Mouse (Mus musculus): ENCODE measurements around the gene Pnrc2. TPM values are rescaled to one million over a fixed set of nuclear protein-coding genes. Genes with fewer than 3 reads are reported as not detected.

The Pnrc2 gene
- total and polyA plus RNA-seq, 2 experiments from 2014 or later = 78.7 to 107 TPM

DNA sequence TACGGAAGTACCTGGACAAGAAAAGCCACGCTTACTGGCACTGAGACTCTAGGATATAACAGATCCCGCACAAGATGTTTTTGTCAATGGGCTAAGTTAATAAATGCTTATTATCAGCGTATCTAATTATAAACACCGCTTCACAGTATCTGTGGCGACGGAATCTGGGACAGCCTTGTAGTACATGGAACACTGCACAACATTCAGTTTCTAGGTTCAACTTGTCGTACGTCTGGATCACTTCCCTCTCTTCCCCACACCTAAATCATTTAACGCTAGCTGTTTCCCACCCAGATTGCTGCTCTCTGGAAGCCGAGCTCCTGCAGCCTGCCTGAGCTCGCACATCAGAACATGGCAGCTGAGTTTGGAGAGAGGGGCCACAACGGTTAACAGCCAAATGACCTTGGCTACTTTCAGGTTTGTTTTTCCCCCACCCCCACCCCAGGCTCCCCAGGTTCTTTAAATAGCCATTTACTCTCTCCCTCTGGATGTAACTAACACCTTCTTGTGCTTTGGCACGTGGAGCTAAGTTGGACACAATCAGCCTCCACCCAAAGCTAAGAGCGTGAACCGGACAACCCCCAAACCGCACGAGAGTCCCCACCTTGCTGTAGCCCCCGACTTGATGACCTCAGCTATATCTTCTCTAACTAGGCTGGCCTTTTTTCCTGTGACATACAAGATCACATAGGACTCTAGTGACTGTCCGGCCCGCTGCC is 34.2 kb downstream of the Pnrc2 start:
- DNase-seq (ENCODE audit: low spot score) (peak; percentile 89), ATAC-seq (ENCODE audit: insufficient read depth, low read depth) (peak; percentile 86)
- no peak overlapping the region for H3K4me3 ChIP-seq (ENCODE audit: low read depth, low read length)
- WGBS = 37% methylated on average over 21 of the region's 21 CpGs
- H3K4me2 ChIP-seq (ENCODE audit: low read depth, low read length) = peak overlapping the region; percentile 21
- H3K27me3 ChIP-seq (ENCODE audit: control insufficient read depth, insufficient read depth, low read length) = no peaks in the 10 kb centered on the region
- peaks cover 8% of the 10 kb centered on the region for H3K4me1 ChIP-seq (ENCODE audit: control insufficient read depth, insufficient read depth)
- H3K9me3 ChIP-seq (replicated peaks; ENCODE audit: control insufficient read depth, low read length) = no peaks in the 10 kb centered on the region
- H3K9ac ChIP-seq (replicated peaks; ENCODE audit: low read depth, low read length) = peak overlapping the region; percentile 50
- peak overlapping the region; percentile 92 for H3K27ac ChIP-seq (ENCODE audit: low read depth)
- no peaks in the 10 kb centered on the region for H3K36me3 ChIP-seq (replicated peaks; ENCODE audit: control insufficient read depth, insufficient read depth, low read length)
- TF ChIP-seq CTCF (IDR thresholded peaks at IDR 0.05; ENCODE audit: low read depth) (no peak), EP300 (IDR thresholded peaks at IDR 0.05; ENCODE audit: low read depth) (no peak)

DNA sequence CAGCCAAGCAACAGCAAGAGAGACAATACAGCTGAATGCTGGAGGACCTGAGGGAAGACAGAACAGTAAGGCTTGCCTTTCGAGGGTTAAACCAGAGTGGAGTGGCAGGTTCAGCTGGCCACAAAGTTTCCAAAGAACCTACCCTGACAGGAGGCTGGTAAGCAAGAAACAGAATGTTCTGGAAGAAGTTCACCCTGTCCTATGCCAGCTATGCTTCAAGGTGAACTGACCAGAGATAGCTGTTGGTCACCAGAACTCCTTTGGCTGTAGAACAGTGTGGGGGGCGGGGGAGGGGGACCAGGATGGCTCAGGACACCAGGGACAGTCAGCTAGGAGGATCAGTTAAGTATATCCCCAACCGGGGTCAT is 34.7 kb downstream of the Pnrc2 start:
- Histone ChIP-seq H3K4me1 (ENCODE audit: control insufficient read depth, insufficient read depth) (peaks cover 8% of the 10 kb centered on the region), H3K36me3 (replicated peaks; ENCODE audit: control insufficient read depth, insufficient read depth, low read length) (no peaks in the 10 kb centered on the region), H3K27me3 (ENCODE audit: control insufficient read depth, insufficient read depth, low read length) (no peaks in the 10 kb centered on the region), H3K27ac (ENCODE audit: low read depth) (peak overlapping the region; percentile 92), H3K9me3 (replicated peaks; ENCODE audit: control insufficient read depth, low read length) (no peaks in the 10 kb centered on the region), H3K4me3 (ENCODE audit: low read depth, low read length) (no peak overlapping the region), H3K9ac (replicated peaks; ENCODE audit: low read depth, low read length) (peak overlapping the region; percentile 50), H3K4me2 (ENCODE audit: low read depth, low read length) (peak overlapping the region; percentile 21)
- peak; percentile 80 for ATAC-seq (ENCODE audit: insufficient read depth, low read depth)
- 58% methylated on average over 3 of the region's 3 CpGs for WGBS
- DNase-seq (ENCODE audit: low spot score) = peak; percentile 71
- TF ChIP-seq EP300 (IDR thresholded peaks at IDR 0.05; ENCODE audit: low read depth) = no peak
- no peak for TF ChIP-seq CTCF (IDR thresholded peaks at IDR 0.05; ENCODE audit: low read depth)

DNA sequence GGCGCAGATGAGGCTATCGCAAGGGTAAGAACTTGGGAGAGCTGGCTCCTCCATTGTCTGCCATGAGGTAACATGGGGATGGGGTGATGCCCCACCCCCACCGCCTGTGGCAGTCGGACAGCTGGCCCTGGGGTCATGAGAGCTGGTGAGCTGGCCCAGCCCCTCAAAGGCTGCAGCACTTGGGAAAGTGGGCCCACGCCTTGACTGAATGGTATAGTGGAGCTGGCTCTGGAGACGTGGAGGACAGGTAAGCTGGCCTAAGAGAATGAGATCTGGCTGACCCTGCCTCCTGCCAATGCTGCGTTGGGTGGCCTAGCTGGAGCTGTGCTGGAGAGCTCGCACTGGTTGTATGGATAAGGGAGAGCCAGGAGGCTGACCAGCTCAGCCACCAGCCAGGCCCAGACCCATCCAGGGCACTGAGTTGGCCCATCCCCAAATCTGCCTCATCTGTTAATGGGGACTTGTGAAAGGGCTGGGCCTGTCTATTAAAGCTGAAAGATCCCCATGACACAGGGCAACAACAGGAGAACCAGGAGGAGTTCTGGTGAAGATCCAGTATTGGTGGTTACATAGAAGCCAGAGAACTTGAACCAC is 39.4 kb downstream of the Pnrc2 start:
- 86% methylated on average over 8 of the region's 8 CpGs for WGBS
- ATAC-seq (ENCODE audit: insufficient read depth, low read depth) (no peak), DNase-seq (ENCODE audit: low spot score) (no peak)
- Histone ChIP-seq H3K4me2 (ENCODE audit: low read depth, low read length) (no peak overlapping the region), H3K36me3 (replicated peaks; ENCODE audit: control insufficient read depth, insufficient read depth, low read length) (no peaks in the 10 kb centered on the region), H3K27ac (ENCODE audit: low read depth) (no peak overlapping the region), H3K4me1 (ENCODE audit: control insufficient read depth, insufficient read depth) (peaks cover 4% of the 10 kb centered on the region; the same call in 1 of the 2 replicates), H3K4me3 (ENCODE audit: low read depth, low read length) (no peak overlapping the region), H3K27me3 (ENCODE audit: control insufficient read depth, insufficient read depth, low read length) (no peaks in the 10 kb centered on the region), H3K9me3 (replicated peaks; ENCODE audit: control insufficient read depth, low read length) (no peaks in the 10 kb centered on the region), H3K9ac (replicated peaks; ENCODE audit: low read depth, low read length) (no peak overlapping the region)
- TF ChIP-seq EP300 (IDR thresholded peaks at IDR 0.05; ENCODE audit: low read depth) (no peak), CTCF (IDR thresholded peaks at IDR 0.05; ENCODE audit: low read depth) (no peak)

DNA sequence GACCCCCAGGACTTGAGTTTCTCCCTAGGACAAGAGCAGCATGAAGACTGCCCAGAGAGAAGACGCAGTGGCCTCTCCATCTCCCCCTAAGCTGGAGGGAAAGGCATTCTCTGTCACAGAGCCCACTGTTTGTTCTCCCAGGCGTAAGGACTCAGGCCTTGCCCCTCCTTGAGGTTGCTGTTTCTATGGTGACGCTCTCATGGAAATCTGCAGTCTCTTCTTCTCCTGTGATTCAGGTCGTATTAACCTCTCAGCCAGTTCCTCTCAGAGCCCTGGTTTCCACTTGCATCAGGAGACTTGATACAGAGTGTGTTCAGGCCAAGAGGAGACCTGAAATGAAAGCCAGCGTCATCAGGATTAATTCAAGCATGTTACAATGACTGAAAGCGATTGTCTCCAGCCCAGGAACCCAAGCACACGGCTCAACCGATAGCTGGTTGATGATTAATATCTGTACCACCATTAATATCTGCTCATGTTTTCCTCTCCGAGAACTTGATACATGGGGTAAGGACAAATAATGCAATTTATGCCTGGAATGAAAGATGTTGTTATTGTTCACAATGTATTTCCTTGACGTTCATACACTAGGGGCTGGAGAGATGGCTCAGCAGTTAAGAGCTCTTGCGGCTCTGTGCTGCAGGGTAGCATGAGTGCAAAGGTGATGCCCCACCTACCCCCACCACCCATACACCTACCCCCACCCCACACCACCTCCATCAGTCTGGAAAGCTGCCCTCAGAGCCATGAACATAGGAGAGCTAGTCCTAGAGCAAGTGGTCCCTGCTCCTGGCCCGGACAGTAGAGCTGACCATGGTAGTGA is 40.1 kb downstream of the Pnrc2 start:
- Histone ChIP-seq H3K27me3 (ENCODE audit: control insufficient read depth, insufficient read depth, low read length) (no peaks in the 10 kb centered on the region), H3K4me3 (ENCODE audit: low read depth, low read length) (no peak overlapping the region), H3K9ac (replicated peaks; ENCODE audit: low read depth, low read length) (no peak overlapping the region), H3K27ac (ENCODE audit: low read depth) (no peak overlapping the region), H3K36me3 (replicated peaks; ENCODE audit: control insufficient read depth, insufficient read depth, low read length) (no peaks in the 10 kb centered on the region), H3K4me1 (ENCODE audit: control insufficient read depth, insufficient read depth) (peaks cover 11% of the 10 kb centered on the region), H3K9me3 (replicated peaks; ENCODE audit: control insufficient read depth, low read length) (no peaks in the 10 kb centered on the region), H3K4me2 (ENCODE audit: low read depth, low read length) (no peak overlapping the region)
- WGBS = 79% methylated on average over 12 of the region's 12 CpGs
- no peak for DNase-seq (ENCODE audit: low spot score)
- TF ChIP-seq CTCF (IDR thresholded peaks at IDR 0.05; ENCODE audit: low read depth) = no peak
- no peak for TF ChIP-seq EP300 (IDR thresholded peaks at IDR 0.05; ENCODE audit: low read depth)
- no peak for ATAC-seq (ENCODE audit: insufficient read depth, low read depth)

DNA sequence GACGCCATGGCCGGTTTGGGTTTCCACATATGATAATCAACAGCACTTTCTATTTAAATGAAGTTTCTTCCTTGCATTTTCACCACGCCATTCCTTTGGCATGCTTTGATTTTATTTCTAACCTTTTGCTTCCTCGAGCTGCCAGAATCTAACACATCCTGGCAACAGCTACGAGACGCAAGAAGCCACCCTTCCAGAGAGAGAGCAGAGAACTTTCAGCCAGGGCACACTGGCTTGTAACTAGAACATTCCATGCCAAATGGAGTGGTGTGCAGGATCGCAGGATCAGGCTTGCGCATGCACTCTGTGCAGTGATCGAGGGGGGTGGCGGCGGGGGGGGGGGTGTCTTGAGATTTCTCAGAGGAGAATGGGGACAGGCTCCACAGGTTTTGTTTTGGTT is 41.6 kb downstream of the Pnrc2 start:
- Histone ChIP-seq H3K4me2 (ENCODE audit: low read depth, low read length) (no peak overlapping the region), H3K27ac (ENCODE audit: low read depth) (peak overlapping the region; percentile 53; the same call in 1 of the 2 replicates), H3K36me3 (replicated peaks; ENCODE audit: control insufficient read depth, insufficient read depth, low read length) (no peaks in the 10 kb centered on the region), H3K4me1 (ENCODE audit: control insufficient read depth, insufficient read depth) (peaks cover 14% of the 10 kb centered on the region), H3K9ac (replicated peaks; ENCODE audit: low read depth, low read length) (no peak overlapping the region), H3K4me3 (ENCODE audit: low read depth, low read length) (no peak overlapping the region), H3K27me3 (ENCODE audit: control insufficient read depth, insufficient read depth, low read length) (no peaks in the 10 kb centered on the region), H3K9me3 (replicated peaks; ENCODE audit: control insufficient read depth, low read length) (no peaks in the 10 kb centered on the region)
- no peak for DNase-seq (ENCODE audit: low spot score)
- WGBS = 64% methylated on average over 11 of the region's 11 CpGs
- no peak for ATAC-seq (ENCODE audit: insufficient read depth, low read depth)
- TF ChIP-seq CTCF (IDR thresholded peaks at IDR 0.05; ENCODE audit: low read depth) (no peak), EP300 (IDR thresholded peaks at IDR 0.05; ENCODE audit: low read depth) (no peak)
